Mouse (Mus musculus): ENCODE data around the gene Chmp2a. TPM values are rescaled to one million over a fixed set of nuclear protein-coding genes. Genes with fewer than 3 reads are reported as not detected.
"Not testable (repeated sequence)": the region's sequence is repeated elsewhere in the genome, so short reads cannot be mapped to it uniquely, and the experiment has no call there.

Chmp2a gene
- 40.2 and 41.1 TPM in 2 replicates for polyA plus RNA-seq (2012; rRNA removed)

DNA sequence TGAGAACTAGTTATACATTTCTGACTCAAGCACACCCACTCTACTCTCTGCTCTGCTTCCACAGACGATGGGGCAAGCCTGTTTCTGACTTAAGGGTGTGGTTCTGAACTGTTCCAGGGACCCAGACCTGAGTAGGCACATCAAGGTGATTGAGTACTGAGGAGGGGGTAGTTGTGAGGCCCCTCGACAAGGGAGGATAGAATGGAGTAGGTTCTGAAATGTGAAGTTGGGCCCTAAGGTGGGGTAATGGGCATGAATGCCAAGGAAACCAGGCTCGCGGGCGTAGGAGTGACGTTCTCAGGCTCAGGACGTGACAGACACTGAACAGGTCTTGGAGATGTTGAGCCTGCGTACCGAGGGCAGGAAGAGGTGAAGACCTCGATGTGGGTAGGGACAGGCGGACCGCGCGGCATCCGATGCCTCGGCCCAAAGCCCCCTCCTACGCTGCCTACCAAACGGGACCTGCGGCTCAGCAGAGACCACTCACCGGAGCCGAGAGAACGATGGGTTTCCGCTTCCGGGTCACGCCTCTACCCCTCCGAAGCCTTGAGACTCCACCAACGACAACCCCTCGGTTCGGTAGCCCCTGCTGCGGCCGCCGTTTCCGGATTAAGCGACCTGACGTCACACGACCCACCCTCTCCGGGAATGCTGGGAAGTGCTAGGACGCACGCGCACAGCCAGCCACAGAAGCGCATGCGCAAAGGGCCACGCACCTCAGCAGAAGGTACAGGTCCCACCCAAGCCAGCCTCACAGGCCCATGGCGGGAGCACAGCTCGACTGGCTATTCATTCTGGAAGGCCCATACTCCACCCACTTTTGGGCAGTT is at the start of gene Chmp2a:
Gene Chmp2a (minus strand): TSS at position 660 of the 830 bp plus-strand sequence.
- peak; percentile 0; the same call in 1 of the 2 replicates for TF ChIP-seq POLR2A (IDR thresholded peaks at IDR 0.05; ENCODE audit: low read depth, low read length)
- TF ChIP-seq CTCF (IDR thresholded peaks at IDR 0.05; ENCODE audit: extremely low read depth, insufficient read depth, insufficient read length, insufficient replicate concordance) = no peak
- Histone ChIP-seq H3K36me3 (ENCODE audit: control insufficient read depth, insufficient read depth, low read length) (peaks cover 29% of the 10 kb centered on the region), H3K4me3 (ENCODE audit: extremely low read depth, insufficient read depth, insufficient read length) (peak within 1 kb of the TSS; percentile 84), H3K27ac (ENCODE audit: insufficient read depth, low read length) (peak within 1 kb of the TSS; percentile 91), H3K4me1 (ENCODE audit: control insufficient read depth, insufficient read depth, insufficient read length) (peaks cover 14% of the 10 kb centered on the region; the same call in 1 of the 2 replicates), H3K27me3 (ENCODE audit: control insufficient read depth, insufficient read depth, low read length) (no peaks in the 10 kb centered on the region)
- peak; percentile 89 to 95 for DNase-seq (ENCODE audit: low read depth in 1 of 2, low spot score in 2 of 2)
- WGBS = under 1% methylated on average over 45 of the region's 45 CpGs

DNA sequence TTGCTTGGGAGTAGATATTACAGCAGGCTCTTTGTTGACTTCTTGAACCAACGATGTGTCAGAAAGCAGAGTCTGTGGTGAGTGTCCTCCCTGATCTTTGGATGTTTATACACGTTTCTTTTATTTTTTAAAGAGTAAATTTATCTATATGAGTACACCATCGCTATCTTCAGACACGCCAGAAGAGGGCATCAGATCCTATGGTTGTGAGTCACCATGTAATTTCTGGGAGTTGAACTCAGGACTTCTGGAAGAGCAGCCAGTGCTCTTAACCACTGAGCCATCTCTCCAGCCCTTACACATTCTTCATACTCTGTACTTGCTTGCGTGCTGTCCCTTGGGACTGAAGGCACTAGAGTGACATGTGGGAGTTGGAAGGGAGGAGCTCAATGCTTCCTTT is 37.7 kb upstream of the Chmp2a start:
- H3K36me3 ChIP-seq (ENCODE audit: control insufficient read depth, insufficient read depth, low read length) = no peaks in the 10 kb centered on the region
- no peaks in the 10 kb centered on the region for H3K4me1 ChIP-seq (ENCODE audit: control insufficient read depth, insufficient read depth, insufficient read length)
- WGBS = 64% methylated on average over 5 of the region's 5 CpGs
- no peak for DNase-seq (ENCODE audit: low read depth in 1 of 2, low spot score in 2 of 2)
- no peak overlapping the region for H3K4me3 ChIP-seq (ENCODE audit: extremely low read depth, insufficient read depth, insufficient read length)
- H3K27me3 ChIP-seq (ENCODE audit: control insufficient read depth, insufficient read depth, low read length) = no peaks in the 10 kb centered on the region
- TF ChIP-seq CTCF (IDR thresholded peaks at IDR 0.05; ENCODE audit: extremely low read depth, insufficient read depth, insufficient read length, insufficient replicate concordance) (no peak), POLR2A (IDR thresholded peaks at IDR 0.05; ENCODE audit: low read depth, low read length) (no peak)
- no peak overlapping the region for H3K27ac ChIP-seq (ENCODE audit: insufficient read depth, low read length)

DNA sequence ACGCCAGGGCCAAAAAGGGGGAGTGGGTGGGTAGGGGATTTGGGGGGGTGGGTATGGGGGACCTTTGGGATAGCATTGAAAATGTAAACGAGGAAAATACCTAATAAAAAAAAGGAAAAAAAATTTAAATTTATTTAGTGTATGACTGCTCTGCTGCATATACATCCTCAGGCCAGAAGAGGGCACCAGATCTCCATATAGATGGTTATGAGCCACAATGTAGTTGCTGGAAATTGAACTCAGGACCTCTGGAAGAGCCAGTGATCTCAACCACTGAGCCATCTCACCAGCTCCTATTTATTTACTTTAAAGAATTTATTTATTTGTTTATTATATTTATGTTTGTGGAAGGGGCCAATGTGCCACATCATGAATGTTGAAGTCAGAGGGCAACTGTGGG is 28.8 kb upstream of the Chmp2a start:
- 49% methylated on average over 2 of the region's 2 CpGs for WGBS
- H3K36me3 ChIP-seq (ENCODE audit: control insufficient read depth, insufficient read depth, low read length); H3K27ac ChIP-seq (ENCODE audit: insufficient read depth, low read length); DNase-seq (ENCODE audit: low read depth in 1 of 2, low spot score in 2 of 2); H3K4me3 ChIP-seq (ENCODE audit: extremely low read depth, insufficient read depth, insufficient read length); H3K27me3 ChIP-seq (ENCODE audit: control insufficient read depth, insufficient read depth, low read length); H3K4me1 ChIP-seq (ENCODE audit: control insufficient read depth, insufficient read depth, insufficient read length): not testable (repeated sequence)

DNA sequence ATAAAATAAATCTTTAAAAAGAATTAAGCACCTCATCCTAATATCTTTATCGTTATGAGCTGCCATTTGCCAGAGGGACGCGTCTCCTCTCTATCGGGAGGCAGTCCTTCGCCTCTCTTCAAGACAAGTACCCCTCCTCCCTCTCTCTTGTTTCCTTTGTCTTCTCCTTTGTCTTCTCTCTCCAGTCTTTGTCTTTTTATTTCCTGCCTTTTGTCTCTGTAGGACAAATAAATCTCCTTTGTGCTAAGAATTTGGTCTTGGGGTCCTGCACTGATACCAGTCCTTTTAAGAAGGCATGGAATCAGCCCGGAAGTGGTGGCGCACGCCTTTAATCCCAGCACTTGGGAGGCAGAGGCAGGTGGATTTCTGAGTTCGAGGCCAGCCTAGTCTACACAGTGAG is 24.9 kb upstream of the Chmp2a start:
- 94% methylated on average over 9 of the region's 9 CpGs for WGBS
- DNase-seq (ENCODE audit: low read depth in 1 of 2, low spot score in 2 of 2) = no peak

DNA sequence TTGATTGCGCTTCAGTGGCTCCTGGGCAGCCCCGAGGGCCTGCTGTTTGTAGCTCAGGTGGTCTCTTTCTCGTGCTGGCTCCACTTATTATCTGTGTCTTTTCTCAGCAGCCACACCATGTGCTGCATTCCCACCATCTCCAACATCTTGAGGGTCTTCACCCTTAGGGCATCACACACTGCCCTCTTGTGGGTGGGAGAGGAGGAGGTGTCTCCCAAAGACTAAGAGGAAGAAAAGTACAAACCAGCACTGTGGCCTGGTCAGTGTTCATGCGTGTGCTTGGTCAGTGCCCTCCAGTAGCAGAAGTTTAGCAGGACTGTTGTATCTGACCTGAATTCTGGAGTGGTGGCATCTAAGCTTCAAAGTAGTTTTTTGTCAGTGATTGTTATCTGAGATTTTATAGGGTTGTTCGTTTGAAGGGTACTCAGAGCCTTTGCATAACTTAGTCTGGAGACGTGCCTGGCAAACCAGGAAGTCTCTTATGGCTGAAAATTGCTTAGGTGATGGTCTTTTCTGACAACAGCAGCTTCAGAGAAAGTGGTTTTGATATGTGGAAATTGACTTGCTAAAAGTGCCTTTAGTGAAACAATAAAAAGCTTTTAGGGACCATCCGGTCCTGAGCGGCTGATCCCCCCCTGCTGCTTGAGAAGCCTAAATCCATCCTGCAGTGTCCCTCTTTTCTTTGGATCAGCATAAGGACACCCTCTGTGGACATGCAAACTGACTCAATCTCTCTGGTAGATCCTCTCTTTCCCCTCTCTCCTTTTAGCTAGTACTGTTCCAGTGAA is 22.5 kb upstream of the Chmp2a start:
- Histone ChIP-seq H3K4me1 (ENCODE audit: control insufficient read depth, insufficient read depth, insufficient read length) (no peaks in the 10 kb centered on the region), H3K27ac (ENCODE audit: insufficient read depth, low read length) (no peak overlapping the region), H3K27me3 (ENCODE audit: control insufficient read depth, insufficient read depth, low read length) (no peaks in the 10 kb centered on the region), H3K36me3 (ENCODE audit: control insufficient read depth, insufficient read depth, low read length) (no peaks in the 10 kb centered on the region), H3K4me3 (ENCODE audit: extremely low read depth, insufficient read depth, insufficient read length) (no peak overlapping the region)
- TF ChIP-seq POLR2A (IDR thresholded peaks at IDR 0.05; ENCODE audit: low read depth, low read length) (no peak), CTCF (IDR thresholded peaks at IDR 0.05; ENCODE audit: extremely low read depth, insufficient read depth, insufficient read length, insufficient replicate concordance) (no peak)
- DNase-seq (ENCODE audit: low read depth in 1 of 2, low spot score in 2 of 2) = no peak
- 78% methylated on average over 8 of the region's 8 CpGs for WGBS

More for the DNA sequence above, 24.9 kb upstream of the Chmp2a start:
- no peaks in the 10 kb centered on the region for H3K27me3 ChIP-seq (ENCODE audit: control insufficient read depth, insufficient read depth, low read length)
- no peak overlapping the region for H3K4me3 ChIP-seq (ENCODE audit: extremely low read depth, insufficient read depth, insufficient read length)
- TF ChIP-seq CTCF (IDR thresholded peaks at IDR 0.05; ENCODE audit: extremely low read depth, insufficient read depth, insufficient read length, insufficient replicate concordance) (no peak), POLR2A (IDR thresholded peaks at IDR 0.05; ENCODE audit: low read depth, low read length) (no peak)
- H3K27ac ChIP-seq (ENCODE audit: insufficient read depth, low read length) = no peak overlapping the region
- H3K4me1 ChIP-seq (ENCODE audit: control insufficient read depth, insufficient read depth, insufficient read length) = no peaks in the 10 kb centered on the region
- no peaks in the 10 kb centered on the region for H3K36me3 ChIP-seq (ENCODE audit: control insufficient read depth, insufficient read depth, low read length)

DNA sequence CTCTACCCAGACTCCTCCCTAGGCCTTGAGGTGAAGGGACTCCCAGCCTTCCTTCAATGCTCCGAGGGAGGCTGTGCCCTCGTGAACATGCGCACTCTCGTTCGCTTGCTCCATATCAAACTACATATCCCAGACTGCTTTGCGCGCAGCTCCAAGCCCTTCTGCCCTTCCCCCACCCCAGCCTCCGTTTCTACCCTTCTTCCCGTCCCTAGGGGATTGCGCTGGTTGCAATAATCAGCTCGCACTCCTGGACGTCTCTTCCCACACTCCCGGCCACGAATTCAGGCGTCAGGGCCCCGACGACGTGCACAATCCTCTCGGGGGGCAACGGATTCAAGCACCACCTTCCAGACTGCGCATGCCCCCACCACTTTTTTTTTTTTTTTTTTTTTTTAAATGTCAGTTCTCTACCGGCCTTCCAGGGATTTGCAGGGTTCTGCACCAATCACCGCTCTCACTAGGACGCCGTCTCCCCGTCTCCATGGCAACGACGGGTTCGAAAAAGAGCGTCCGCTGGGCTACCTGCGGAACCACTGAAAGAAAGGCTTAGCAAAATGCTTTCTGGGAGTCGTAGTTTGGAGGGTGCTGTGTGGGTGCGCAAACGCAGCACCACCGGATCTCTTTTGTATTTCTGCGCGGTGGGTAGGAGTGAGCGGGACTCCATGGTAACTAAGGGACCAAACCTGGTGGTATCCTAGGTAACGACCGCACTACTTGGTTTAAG is 19.8 kb upstream of the Chmp2a start, which contains the start of gene Mzf1:
Gene Mzf1 (minus strand): TSS at position 478 of the 724 bp plus-strand sequence.
- Histone ChIP-seq H3K36me3 (ENCODE audit: control insufficient read depth, insufficient read depth, low read length) (no peaks in the 10 kb centered on the region), H3K4me1 (ENCODE audit: control insufficient read depth, insufficient read depth, insufficient read length) (no peaks in the 10 kb centered on the region), H3K27me3 (ENCODE audit: control insufficient read depth, insufficient read depth, low read length) (no peaks in the 10 kb centered on the region), H3K4me3 (ENCODE audit: extremely low read depth, insufficient read depth, insufficient read length) (peak within 1 kb of the TSS; percentile 81), H3K27ac (ENCODE audit: insufficient read depth, low read length) (peak within 1 kb of the TSS; percentile 78)
- DNase-seq (ENCODE audit: low read depth in 1 of 2, low spot score in 2 of 2) = peak; percentile 90 to 94
- under 1% methylated on average over 41 of the region's 41 CpGs for WGBS
- no peak for TF ChIP-seq CTCF (IDR thresholded peaks at IDR 0.05; ENCODE audit: extremely low read depth, insufficient read depth, insufficient read length, insufficient replicate concordance)
- TF ChIP-seq POLR2A (IDR thresholded peaks at IDR 0.05; ENCODE audit: low read depth, low read length) = peak; percentile 72

Data from spleen, adult 2 months (tissue).